ENCODE assay signal across 22 mouse cellular contexts in genomic region chr1:88013726-88014125, GRCm38 (mm10). TPM values are rescaled to one million over a fixed set of nuclear protein-coding genes. Genes with fewer than 3 reads are reported as not detected.
"Had no signal": no experiment of that assay in that cellular context is flagged by ENCODE, and none has a peak within 500 bp of the region (broad histone marks: within the 10 kb centered on the region; RNA-seq: fewer than 3 reads in every experiment).

No protein-coding gene starts in this region.

- H3K9ac ChIP-seq: kidney, embryonic 15.5 days; neural tube, embryonic 15.5 days had no signal

- H3K36me3 ChIP-seq: kidney, embryonic 15.5 days; limb, embryonic 10.5 days; midbrain, embryonic 10.5 days; neural tube, embryonic 15.5 days had no signal

- H3K27ac ChIP-seq: kidney, embryonic 15.5 days; left cerebral cortex, adult 2 months; limb, embryonic 10.5 days; midbrain, embryonic 10.5 days; neural tube, embryonic 15.5 days had no signal

- DNase-seq: kidney, postnatal 25 days; lung, adult 18-20 months; lung, postnatal 4 days; midbrain, embryonic 14.5 days; thymus, adult 18-20 months; thymus, postnatal 14 days had no signal

- H3K27me3 ChIP-seq: kidney, embryonic 15.5 days; neural tube, embryonic 15.5 days had no signal

- H3K4me2 ChIP-seq: kidney, embryonic 15.5 days; neural tube, embryonic 15.5 days had no signal

- H3K4me3 ChIP-seq: kidney, embryonic 15.5 days; left cerebral cortex, adult 2 months; limb, embryonic 10.5 days; midbrain, embryonic 10.5 days; myocyte; neural tube, embryonic 15.5 days had no signal

- H3K4me1 ChIP-seq: limb, embryonic 10.5 days had no signal

- ATAC-seq: hindbrain, embryonic 16.5 days had no signal

RNA-seq across cellular contexts. Expression of gene Ugt1a10, which starts 41.5 kb away (rescaled TPM):
- total RNA-seq: layer of hippocampus, postnatal 25 days; left cerebral cortex, adult 2 months; left cerebral cortex, postnatal 14 days; megakaryocyte, adult 5-6 weeks had no signal
- polyA plus RNA-seq: hindbrain, embryonic 16.5 days; intestine, embryonic 14.5 days; limb, embryonic 10.5 days; limb, embryonic 14.5 days; lung, embryonic 16.5 days; midbrain, embryonic 10.5 days; midbrain, embryonic 14.5 days; myocyte; neural tube, embryonic 11.5 days; neural tube, embryonic 15.5 days; spleen, adult 2 months; urinary bladder, adult 2 months had no signal

RNA-seq across cellular contexts. Expression of gene Ugt1a9, which starts 56.9 kb away (rescaled TPM):
- total RNA-seq: layer of hippocampus, postnatal 25 days; left cerebral cortex, adult 2 months; left cerebral cortex, postnatal 14 days; megakaryocyte, adult 5-6 weeks had no signal
- polyA plus RNA-seq: hindbrain, embryonic 16.5 days; limb, embryonic 10.5 days; limb, embryonic 14.5 days; lung, embryonic 16.5 days; midbrain, embryonic 10.5 days; midbrain, embryonic 14.5 days; myocyte; neural tube, embryonic 11.5 days; spleen, adult 2 months; urinary bladder, adult 2 months had no signal
